Mouse (Mus musculus) heart, adult 2 months (tissue): ENCODE measurements around the gene Slc4a3.

Source experiments
- CTCF ChIP-seq: fragments of 200-600 bp; IDR thresholded peaks from 2 replicates; pipeline ENCODE4 v1.8.1; 2022; ENCODE audit warnings: antibody characterized with exemption, mild to moderate bottlenecking, moderate library complexity
- POLR2A ChIP-seq: fragments of 200-500 bp; IDR thresholded peaks from 2 replicates; pipeline ENCODE4 v1.6.1; 2011; ENCODE audit warnings: mild to moderate bottlenecking, low read depth, low read length, control low read depth; ENCODE audit not compliant: insufficient read depth

- TF ChIP-seq CTCF (no peak), POLR2A (no peak)
Measured at GRCm38 (mm10) chr1:75587738-75588719, 42.0 kb downstream of the Slc4a3 start.
